Mouse (Mus musculus) frontal cortex, adult (tissue): ENCODE measurements at regions not wholly inside any gene's neighbourhood (a gene's known extent, or its start where the extent isn't known, plus 50 kb on each side); places are given as distances from the start of the nearest gene placed in this dataset.
A peak's percentile ranks its signal among the peaks of the same experiment; 100 is the strongest.

Experiments
- ATAC-seq: cut with Nextera tagmentation; 2 replicates; pipeline ENCODE4 v1.9.2; 2017; ENCODE audit warnings: mild to moderate bottlenecking, moderate library complexity, mixed read lengths; ENCODE audit not compliant: low TSS enrichment

DNA sequence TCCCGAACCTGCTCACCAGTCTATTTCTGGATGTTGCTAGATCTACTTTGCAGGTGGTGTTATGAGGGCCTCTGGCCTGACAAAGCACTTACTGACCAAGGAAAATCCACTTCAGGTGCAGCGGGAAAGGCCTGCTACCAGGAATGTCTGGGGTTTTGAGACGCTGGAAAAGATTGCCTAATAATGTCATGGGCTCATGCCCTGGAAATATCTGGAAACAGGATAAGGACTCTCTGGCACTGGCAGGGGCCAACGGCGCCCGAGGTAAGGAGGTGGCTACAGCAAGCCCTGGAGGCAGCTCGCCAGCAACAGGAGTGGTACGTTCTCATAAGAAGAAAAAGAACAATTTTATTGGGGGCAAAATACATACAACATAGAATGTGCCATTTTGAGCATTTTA is 94.7 kb downstream of the Zfp36l1 start:
- no peak for ATAC-seq

DNA sequence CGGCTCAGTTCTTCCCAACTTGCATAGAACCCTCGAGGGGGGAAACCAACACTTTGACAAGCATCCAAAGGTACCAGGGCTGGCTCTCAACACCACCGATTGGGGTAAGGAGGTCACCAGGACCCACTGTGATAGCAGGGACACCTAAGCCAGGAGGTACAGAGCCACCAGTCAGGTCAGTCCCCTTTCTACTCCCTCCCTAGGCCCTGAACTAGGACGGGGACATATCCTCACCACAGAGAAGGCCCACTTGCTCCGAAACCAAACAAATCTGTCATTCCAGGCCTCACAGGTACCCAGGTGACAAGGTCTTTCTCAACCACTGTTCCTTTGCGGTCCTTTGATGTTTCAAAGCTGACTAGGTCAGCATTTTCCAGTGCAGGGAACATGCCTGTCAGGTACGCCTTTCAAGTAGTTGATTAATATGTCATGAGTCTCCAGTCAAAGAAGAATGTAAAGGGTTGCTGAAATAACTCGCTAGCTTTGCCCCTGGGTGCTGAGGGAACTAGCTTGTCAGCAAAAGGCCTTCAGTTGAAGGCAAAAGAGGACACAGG is 95.4 kb downstream of the Zfp36l1 start:
- ATAC-seq: no peak

DNA sequence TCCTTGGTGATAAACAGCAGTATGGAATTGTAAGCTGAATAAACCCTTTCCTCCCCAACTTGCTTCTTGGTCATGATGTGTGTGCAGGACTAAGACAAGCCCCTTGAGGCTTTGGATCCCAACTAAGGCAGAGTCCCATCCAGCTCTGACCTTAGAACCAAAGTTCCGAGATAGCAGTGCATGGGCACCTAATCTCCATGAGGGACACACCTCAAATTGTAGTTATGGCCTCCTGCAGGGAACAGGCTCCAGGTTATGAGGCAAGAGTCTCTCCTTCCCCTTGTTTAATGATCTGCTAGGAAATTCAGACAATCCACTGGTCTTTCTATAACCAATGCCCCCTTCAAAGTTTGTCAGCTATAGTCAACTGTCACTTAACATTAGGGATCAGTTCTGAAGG is 96.9 kb downstream of the Zfp36l1 start:
- ATAC-seq: no peak

DNA sequence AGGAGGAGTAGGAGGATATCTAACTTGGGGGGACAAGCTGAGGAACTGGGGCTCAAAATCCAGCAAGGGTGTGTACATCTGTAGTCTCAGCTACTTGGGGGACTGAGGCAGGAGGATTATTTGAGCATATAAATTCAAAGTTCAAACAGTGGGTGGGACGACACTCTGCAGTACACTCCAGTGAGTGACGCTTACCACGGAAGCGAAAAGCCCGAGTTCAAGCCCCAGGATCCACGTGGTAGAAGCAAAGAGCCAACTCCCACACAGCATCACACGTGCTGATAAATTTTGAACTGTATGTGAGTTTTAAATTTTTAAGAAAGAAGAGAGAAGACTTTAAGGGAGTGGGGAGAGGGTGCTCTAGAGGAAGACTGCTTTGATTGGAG is 98.2 kb downstream of the Zfp36l1 start:
- ATAC-seq: peak; percentile 28; the same call in 1 of the 2 replicates

DNA sequence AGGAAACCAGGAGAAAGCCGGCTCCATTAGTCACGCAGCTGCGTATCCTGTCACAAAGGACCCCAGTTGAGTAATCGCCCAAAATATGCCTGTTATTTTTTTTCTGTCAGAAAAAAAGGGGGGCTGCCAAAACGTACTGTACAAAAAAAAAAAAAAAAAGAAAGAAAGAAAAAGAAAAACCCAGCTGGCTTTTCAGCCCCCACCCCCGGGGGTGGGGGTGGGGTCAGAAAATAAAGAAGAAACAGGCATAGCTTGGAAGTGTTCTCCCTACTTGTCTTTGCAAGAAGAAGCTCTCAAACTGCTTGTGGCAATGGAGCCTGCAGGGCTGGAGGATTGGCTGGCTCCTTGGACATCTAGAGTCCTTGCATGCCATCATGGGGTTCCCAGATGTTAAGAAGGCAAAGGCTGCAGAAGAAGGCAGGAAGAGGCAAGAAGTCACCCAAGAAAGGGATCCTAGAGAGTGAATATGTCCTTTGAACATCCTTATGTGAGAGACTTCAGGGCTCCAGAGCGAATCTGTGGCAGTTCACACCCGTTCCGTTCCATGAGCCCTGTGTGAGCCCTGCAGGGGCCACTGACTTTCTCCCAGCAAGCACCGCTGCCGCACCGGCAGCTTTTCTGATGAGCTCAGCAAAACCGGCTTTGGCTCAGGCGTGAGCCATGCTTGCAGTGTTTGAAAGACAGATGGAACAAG is 98.8 kb downstream of the Zfp36l1 start:
- peak; percentile 84 for ATAC-seq

DNA sequence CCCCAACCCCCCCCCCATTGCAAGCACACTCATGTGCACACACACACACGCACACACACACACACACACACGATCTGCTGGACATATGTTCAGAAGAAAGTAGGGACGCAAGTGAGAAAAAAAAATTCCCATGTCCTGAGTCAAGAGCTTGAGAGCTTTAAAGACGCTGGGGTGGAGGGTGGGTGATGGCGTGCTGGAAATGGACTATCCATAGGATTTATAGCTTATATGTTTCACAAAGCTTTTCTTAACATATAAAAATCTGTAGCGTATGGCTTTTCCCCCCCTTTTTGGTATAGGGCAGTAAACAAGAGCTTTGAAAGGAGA is 99.3 kb downstream of the Zfp36l1 start:
- no peak for ATAC-seq

DNA sequence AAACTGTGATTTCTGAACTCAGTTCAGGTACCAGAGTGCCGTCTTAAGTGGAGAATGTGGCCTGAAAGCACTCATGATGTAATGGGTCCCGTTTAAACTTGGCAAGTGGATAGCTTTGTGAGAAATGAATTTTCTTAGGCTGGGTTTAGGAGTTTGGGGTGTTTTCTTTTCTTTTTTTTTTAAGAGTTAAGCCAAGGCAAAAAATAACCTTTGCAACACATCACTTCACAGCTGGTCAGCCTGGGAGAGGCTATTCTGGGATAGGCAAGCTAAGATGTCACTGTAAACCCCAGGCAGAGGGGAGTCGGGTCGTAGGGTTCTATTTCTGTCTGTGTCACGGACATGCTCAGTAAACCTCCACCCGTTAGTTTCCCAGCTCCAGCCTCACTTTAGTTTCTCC is 100.9 kb downstream of the Zfp36l1 start:
- ATAC-seq: no peak

DNA sequence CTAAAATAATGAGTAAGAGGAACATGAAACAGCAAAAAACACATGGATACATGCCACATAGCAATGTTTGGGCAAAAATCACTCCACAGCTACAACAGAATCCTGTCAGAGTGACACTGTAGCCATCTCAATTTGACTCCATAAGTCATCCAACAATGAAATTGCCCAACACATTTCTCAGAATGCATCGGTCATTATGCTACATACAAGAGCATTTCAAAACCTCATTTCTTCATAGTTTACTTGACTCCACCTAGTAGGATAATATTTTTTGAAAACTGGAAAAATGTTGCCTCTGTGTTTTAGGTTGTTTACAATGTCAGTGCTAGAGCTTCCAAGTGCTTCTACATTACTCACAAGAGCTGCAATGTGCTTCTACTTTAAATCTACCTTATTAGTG is 101.9 kb downstream of the Zfp36l1 start:
- no peak for ATAC-seq

DNA sequence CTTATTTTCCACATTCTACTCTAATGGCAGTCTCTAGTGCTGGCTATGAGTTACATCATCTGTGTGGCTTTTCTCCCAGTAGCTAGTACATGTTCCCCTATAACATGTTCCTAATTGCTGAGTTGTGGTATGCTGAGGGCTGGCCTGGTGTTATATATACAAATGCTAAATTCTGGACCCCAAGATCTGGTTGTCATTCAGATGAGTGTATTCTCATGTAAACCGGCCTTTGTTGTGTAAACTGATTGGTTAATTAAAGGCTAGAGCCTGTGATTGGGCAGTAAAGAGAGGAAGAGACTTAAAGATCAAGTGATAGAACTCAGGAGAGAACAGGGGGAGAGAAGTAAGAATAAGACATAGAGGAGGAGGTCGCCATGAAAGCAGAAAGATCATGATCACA is 102.6 kb downstream of the Zfp36l1 start:
- no peak for ATAC-seq

DNA sequence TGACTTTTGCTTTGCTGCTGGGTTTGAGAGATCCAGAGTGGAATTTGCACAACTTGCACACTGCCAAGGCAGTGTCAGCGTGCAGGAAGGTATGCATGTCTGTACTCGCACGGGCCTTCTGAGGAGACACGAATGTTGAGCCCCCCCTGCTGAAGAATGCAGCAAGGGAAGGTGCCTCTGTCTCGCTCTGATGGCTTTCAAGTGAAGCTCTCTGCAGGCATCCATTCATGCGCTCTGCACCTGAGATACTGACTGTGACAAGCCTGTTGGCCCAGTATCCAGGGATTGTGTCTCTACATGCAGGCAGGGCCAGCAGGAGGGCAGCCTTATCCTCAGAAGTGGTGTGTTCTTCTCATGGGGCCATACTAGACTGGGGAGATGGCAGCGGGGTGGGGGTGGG is 105.0 kb downstream of the Zfp36l1 start:
- no peak for ATAC-seq

DNA sequence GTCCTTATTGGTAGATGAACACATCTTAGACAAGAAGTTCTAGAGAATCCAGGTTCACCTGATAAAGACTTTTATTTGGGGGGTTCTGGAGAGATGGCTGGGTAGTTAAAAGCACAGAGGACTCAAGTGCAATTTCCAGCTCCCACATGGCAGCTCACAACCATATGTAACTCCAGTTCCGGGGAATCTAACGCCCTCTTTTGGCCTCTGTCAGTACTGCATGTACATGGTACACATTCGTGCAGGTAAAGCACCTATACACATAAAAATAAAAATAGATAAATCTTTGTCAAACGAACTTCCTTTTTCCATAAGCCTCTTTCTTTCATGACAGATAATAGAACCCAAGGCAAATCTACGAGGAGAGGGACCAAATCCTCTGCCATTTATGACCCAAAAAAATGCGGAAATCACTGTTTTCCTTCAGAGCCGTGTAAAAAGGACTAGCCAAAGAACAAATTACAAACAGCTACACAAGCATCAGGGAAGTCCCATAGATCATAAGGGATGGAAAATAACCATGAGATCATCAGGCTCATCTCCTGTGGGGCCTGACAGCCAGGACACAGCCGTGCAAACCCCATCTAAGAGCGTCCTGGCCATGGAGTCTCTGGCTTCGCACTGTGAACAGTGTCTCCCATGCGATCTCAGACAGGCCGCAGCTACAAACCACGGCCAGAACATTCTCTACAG is 107.4 kb downstream of the Zfp36l1 start:
- ATAC-seq: no peak

DNA sequence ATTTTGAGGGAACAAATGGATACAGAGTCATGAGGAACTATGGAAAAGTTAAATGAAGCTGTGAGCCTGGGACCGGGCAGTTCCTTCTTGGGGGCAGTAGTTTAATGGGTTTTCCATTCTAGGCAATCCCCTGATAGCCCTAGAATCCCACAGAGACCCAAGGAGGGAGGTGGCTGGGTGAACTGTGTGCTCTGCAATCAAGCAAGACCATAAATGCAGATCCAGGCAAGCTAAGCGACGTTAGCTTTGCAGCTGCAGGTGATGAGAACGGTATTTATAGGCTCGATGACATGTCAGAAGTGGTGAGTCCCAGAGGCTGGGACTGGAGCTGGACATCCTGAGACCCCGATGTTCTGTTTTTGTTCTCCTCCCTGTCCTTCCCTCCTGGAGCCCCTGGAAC is 108.2 kb downstream of the Zfp36l1 start:
- ATAC-seq: no peak

DNA sequence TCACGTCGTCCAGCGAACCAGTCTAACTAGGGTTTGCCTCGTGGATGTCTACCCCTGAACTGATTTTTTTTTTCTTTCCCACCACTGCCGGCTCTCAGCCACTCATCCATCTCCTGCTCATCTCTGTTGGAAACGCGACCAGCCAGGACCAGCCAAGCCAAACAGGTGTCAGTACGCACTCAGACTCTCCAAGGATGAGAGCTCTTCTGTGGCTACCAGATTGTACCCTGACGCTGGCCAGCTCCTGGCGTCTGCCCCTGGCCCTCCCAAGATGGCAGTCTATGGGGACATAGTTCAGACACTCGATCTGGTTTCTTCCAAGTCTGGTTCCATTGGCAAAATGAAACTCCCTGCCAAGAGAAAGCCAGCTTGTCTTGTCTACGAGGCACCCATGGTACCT is 109.3 kb downstream of the Zfp36l1 start:
- no peak for ATAC-seq

DNA sequence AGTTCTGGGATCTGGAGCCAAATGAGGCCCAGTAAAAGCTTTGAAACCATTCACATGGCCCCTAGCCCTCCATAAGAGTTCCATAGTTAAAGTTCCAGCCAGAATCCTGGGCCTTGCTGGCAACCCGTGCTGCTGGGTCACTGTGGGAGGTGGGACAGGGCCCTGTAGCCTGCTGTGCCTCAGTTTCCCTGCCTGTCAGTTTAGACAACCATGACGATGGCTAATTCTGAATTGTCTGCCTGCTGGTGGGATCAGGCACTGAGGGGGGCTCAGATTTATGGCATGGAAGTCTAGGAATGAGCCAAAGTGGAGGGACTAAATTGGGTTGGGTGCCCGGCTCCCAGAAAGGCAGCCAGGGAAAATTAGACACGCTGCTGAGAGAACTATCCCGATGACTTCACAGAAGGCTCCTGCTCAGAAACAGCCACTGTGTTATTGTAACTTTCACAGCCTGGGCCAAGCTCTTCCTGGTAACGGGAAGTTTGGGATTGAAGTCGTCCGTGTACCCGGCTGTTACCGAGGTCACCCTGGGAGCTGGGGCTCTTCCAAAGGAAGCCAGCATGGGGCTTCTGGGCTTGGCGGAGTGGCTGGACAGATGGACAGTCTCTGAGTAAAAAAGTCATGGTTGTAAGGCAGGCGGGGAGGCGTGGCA is 110.2 kb downstream of the Zfp36l1 start:
- no peak for ATAC-seq

DNA sequence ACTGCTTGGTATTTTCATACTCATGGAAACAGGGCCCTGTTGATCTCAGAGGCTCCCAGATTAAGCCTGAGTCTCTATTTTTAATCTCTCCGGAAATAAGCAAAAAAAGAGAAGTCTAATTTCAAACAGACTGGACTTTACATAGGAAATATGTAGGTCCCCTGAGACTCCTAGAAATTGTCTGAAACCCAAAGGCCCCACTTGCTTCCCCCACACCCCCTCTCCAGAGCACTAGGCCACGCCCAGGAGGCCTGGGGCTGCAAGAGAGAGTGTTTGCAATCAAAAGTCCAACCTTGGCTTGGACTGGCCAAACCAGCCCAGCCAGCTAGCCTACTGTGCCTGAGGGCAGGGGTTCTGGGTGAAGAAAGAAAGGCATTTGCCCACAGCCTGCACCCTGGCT is 111.0 kb downstream of the Zfp36l1 start:
- no peak for ATAC-seq

DNA sequence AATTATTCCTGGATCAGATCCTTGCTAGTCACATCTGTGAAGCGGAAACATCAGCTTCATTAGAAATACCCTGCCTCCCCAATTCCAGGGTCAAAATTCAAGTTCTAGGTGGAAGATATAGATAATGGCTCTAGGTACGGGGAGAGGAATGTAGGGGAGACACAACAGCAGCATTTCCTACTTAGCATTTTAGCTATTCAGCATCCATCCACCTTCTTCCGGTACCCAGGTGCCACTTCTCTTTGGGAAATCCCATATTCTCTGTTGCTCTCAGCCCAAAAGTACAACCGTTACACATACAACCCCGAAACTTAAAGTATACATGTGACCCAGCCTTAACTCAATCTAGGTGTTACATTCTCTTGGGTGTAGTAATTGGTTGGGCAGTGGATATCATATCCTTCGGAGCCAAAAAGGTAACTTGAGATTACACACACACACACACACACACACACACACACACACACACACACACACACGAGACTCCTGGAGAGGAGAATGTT is 112.9 kb downstream of the Zfp36l1 start:
- ATAC-seq: no peak

DNA sequence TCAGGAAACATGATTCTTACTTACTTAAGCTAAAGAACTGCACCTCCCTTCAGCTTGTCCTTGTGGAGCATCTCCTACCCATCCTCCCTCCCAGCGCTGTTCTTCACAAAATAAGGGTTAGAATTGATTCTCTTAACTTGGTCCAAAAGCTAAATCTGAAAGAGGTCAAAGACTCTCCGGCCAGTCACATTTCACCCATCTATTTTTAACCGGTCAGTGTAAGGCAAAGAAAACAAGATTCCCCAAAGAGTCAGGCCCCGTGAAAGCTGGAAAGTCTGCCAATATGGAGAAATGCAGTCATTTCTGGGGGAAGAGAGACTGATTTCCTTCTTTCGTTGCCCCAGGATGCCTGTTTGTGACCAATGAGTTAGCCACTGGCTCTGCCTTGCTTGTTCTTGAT is 114.0 kb downstream of the Zfp36l1 start:
- no peak for ATAC-seq

DNA sequence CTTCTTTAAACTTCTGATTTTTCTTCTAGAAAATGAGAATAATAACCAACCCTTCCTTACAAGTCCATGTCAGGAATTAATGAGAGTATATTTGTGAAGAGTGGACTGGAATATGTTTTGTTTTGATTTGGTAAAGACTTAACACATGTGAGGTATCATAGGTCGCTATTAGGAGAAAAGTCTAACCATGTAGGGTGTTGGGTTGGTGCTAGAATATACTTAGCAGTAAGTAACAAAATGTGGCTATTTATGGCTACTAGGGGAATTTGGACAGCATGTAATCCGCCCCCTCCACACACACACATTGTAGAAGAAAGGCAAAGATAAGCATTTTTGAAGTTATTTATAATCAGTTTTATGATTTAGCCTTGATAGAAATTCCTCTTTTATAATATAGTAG is 114.5 kb downstream of the Zfp36l1 start:
- no peak for ATAC-seq

DNA sequence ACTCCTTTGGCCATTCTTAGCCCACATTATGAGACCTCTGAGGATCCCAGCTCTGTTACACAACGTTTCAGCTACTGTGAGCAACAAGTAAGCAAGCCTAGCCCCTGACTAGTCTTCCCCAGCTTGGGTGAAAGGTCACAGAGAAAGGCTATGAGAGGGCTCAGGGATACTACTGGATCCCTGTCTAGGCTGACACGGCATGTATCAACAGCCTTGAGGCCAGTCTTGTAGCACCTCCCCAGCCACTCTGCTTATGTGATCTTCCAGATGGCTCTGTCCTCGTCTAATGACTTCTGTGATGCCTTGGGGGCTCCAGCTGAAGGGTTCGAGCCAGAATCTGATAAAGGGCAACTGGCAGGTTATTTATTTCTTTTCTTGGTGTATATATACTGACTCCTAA is 115.6 kb downstream of the Zfp36l1 start:
- ATAC-seq: no peak

DNA sequence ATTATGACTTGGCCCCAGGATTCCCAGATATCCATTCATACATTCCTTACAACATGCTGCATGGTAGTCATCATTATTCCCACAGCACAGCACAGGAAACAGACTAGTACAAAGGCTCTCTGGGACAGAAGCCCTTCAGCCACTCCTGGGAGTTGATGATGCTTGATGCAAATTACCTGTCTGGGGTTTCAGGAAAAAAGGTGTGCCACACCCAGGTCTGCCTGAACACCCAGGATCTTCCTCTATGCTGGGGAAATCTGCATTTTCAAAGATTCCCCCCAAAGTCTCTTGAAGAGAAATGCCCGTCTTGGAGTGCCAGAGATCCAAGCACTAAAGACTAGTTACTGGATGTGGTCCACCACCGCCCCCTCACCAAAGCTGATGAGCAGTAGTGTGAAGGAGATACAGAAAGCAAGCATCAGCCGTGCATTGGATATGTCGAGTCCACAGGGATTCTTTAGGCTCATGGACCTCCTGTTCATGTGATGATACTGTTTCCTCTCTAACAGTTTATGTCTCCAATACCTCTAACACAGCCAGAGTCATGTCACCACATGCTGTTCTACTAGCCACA is 117.2 kb downstream of the Zfp36l1 start:
- peak; percentile 85 for ATAC-seq

DNA sequence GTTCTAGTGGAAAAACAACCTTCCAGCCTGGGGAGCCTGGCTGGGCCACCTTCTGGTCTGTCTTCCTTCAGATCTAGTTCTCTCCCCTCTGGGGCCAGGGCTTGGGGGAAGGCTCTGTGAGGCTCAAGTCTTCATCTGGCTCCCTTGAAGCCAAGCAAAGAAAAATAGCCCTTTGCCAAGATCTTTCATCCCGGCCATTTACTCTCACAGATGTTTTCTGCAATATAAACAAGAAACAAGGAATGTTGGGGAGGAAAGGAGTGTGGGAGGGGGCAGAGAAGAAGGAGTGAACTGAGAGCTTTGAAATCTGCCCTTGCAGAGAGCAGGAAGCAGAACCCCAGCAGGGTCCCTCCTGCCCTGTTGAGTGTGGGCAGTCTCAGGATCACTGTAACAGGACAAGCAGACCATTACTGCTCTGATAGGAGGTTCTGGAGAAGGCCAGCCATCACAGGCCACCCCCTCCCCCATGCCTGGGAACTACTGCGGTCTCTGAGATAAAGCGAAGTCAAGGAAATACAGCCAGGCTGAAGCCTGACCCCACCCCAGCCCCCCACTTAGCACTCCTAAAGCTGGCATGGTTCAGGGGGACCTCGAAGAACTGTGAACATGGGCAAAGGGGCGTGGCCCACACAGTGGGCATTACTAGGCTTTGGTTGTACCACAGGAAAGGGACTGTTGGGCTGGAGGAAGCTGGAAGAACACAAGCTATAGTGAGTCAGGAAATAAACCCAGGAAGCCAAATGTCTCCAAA is 118.8 kb downstream of the Zfp36l1 start:
- ATAC-seq: no peak

DNA sequence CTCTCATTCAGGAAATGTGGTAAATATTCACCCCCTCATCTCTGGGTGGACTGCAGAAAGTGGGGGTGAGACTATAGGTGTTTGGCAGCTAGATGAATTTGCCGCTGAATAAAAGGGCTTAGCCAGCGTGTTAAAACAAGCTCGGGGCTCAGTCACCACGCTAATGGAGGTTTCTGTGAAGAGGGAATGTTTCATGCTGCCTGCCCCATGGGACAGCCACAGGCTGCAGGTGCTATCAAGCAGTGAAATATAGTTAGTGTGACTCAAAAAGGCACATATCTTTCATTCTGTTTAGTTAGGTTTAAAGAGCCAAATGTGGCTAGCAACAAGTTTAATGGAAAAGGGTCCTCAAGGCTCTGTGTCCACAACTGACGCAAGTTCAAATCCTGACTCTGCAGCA is 121.5 kb downstream of the Zfp36l1 start:
- no peak for ATAC-seq
